Mouse (Mus musculus) CH12.LX (cell line): ENCODE measurements around the gene Mphosph10. TPM values are rescaled to one million over a fixed set of nuclear protein-coding genes. Genes with fewer than 3 reads are reported as not detected.

Experiments
- DNase-seq: peaks from one replicate; pipeline ENCODE4 v3.0.0-alpha.2; 2013; ENCODE audit errors: extremely low read depth
- H3K27ac ChIP-seq: 2 replicates; pipeline ENCODE4 v1.5.1; 2012; ENCODE audit warnings: low read depth, mild to moderate bottlenecking, control low read depth, moderate library complexity; ENCODE audit not compliant: insufficient read depth
- H3K27me3 ChIP-seq: replicated peaks from 2 replicates; pipeline ENCODE3; 2012; ENCODE audit warnings: inconsistent platforms
- H3K36me3 ChIP-seq, 2 experiments: replicated peaks in 1 of 2; 2 replicates each; pipeline versions ENCODE3 to v1.6.1; 2012; ENCODE audit warnings: inconsistent platforms in 1 of 2, low read length in 1 of 2, mild to moderate bottlenecking in 1 of 2, mixed read lengths in 1 of 2, moderate library complexity in 1 of 2; ENCODE audit not compliant: control insufficient read depth in 1 of 2, insufficient read depth in 1 of 2
- H3K4me1 ChIP-seq, 2 experiments: 2 replicates each; pipeline ENCODE4 v1.6.1; 2012; ENCODE audit warnings: inconsistent platforms in 1 of 2, moderate library complexity in 1 of 2; ENCODE audit not compliant: insufficient read depth in 2 of 2, control insufficient read depth in 1 of 2
- H3K4me2 ChIP-seq: 2 replicates; pipeline ENCODE4 v1.6.1; 2012; ENCODE audit warnings: low read depth, mild to moderate bottlenecking, control low read depth; ENCODE audit not compliant: poor library complexity, insufficient read depth, severe bottlenecking
- H3K4me3 ChIP-seq, 3 experiments: fragments of 150-350 bp in 1 of 3; sonication (generic) in 1 of 3; replicated peaks in 1 of 3; 2 replicates each; pipeline versions ENCODE3 to v1.5.1; 2011 to 2012; ENCODE audit warnings: low read depth in 2 of 3, low read length in 2 of 3, mild to moderate bottlenecking in 2 of 3, moderate library complexity in 2 of 3, control low read depth in 1 of 3, improper control_type of control experiment in 1 of 3, inconsistent platforms in 1 of 3, mixed read lengths in 1 of 3; ENCODE audit not compliant: poor library complexity in 1 of 3
- H3K79me2 ChIP-seq: replicated peaks from 2 replicates; pipeline ENCODE4 v1.6.1; 2012; ENCODE audit warnings: mild to moderate bottlenecking, moderate library complexity; ENCODE audit not compliant: control insufficient read depth, poor library complexity, insufficient read depth, severe bottlenecking; ENCODE audit errors: extremely low read depth
- H3K9ac ChIP-seq: 2 replicates; pipeline ENCODE4 v1.6.1; 2012; ENCODE audit warnings: low read depth, mild to moderate bottlenecking, control low read depth, moderate library complexity; ENCODE audit not compliant: insufficient read depth
- H3K9me3 ChIP-seq: replicated peaks from 2 replicates; pipeline ENCODE3; 2012; ENCODE audit warnings: low read length, inconsistent platforms, mixed read lengths
- BHLHE40 ChIP-seq: IDR thresholded peaks from 2 replicates; pipeline ENCODE4 v1.6.1; 2011; ENCODE audit warnings: mild to moderate bottlenecking, low read depth, low read length, improper control_type of control experiment
- CHD1 ChIP-seq: IDR thresholded peaks from 2 replicates; pipeline ENCODE4 v1.6.1; 2012; ENCODE audit warnings: low read depth, low read length, improper control_type of control experiment, inconsistent platforms
- ELF1 ChIP-seq: IDR thresholded peaks from 2 replicates; pipeline ENCODE4 v1.6.1; 2014; ENCODE audit warnings: low read depth, mild to moderate bottlenecking, inconsistent platforms, low read length, improper control_type of control experiment
- ETS1 ChIP-seq: conservative IDR thresholded peaks from 2 replicates; pipeline ENCODE4 v1.6.1; 2012; ENCODE audit warnings: low read depth, mild to moderate bottlenecking, inconsistent platforms, low read length, improper control_type of control experiment, moderate library complexity
- GABPA ChIP-seq: IDR thresholded peaks from 2 replicates; pipeline ENCODE4 v1.6.1; 2012; ENCODE audit warnings: low read depth, low read length, improper control_type of control experiment, inconsistent platforms; ENCODE audit not compliant: insufficient replicate concordance
- IRF4 ChIP-seq: IDR thresholded peaks from 2 replicates; pipeline ENCODE4 v1.6.1; 2014; ENCODE audit warnings: low read depth, mild to moderate bottlenecking, inconsistent platforms, low read length, improper control_type of control experiment
- JUN ChIP-seq: IDR thresholded peaks from 2 replicates; pipeline ENCODE4 v1.6.1; 2011; ENCODE audit warnings: low read depth, mild to moderate bottlenecking, low read length, improper control_type of control experiment, moderate library complexity; ENCODE audit not compliant: insufficient read depth
- MAX ChIP-seq: IDR thresholded peaks from 2 replicates; pipeline ENCODE4 v1.6.1; 2011; ENCODE audit warnings: low read length, improper control_type of control experiment
- MXI1 ChIP-seq: IDR thresholded peaks from 2 replicates; pipeline ENCODE4 v1.6.1; 2011; ENCODE audit warnings: mild to moderate bottlenecking, low read depth, low read length, improper control_type of control experiment
- NRF1 ChIP-seq: IDR thresholded peaks from 2 replicates; pipeline ENCODE4 v1.6.1; 2014; ENCODE audit warnings: low read depth, mild to moderate bottlenecking, inconsistent platforms, low read length, improper control_type of control experiment, moderate library complexity
- PAX5 ChIP-seq: IDR thresholded peaks from 2 replicates; pipeline ENCODE4 v1.6.1; 2012; ENCODE audit warnings: low read length, inconsistent platforms, mixed read lengths
- POLR2AphosphoS2 ChIP-seq: IDR thresholded peaks from 2 replicates; pipeline ENCODE4 v1.6.1; 2011; ENCODE audit warnings: low read depth, low read length, improper control_type of control experiment
- RCOR1 ChIP-seq: conservative IDR thresholded peaks from 2 replicates; pipeline ENCODE4 v1.6.1; 2012; ENCODE audit warnings: low read depth, mild to moderate bottlenecking, inconsistent platforms, low read length, improper control_type of control experiment
- SIN3A ChIP-seq: IDR thresholded peaks from 2 replicates; pipeline ENCODE4 v1.6.1; 2012; ENCODE audit warnings: low read length, improper control_type of control experiment, inconsistent platforms
- UBTF ChIP-seq: IDR thresholded peaks from 2 replicates; pipeline ENCODE4 v1.6.1; 2012; ENCODE audit warnings: low read depth, mild to moderate bottlenecking, inconsistent platforms, low read length, improper control_type of control experiment, moderate library complexity
- USF1 ChIP-seq: IDR thresholded peaks from 2 replicates; pipeline ENCODE4 v1.6.1; 2014; ENCODE audit warnings: low read depth, mild to moderate bottlenecking, inconsistent platforms, low read length, improper control_type of control experiment
- ZC3H11A ChIP-seq: IDR thresholded peaks from 2 replicates; pipeline ENCODE4 v1.6.1; 2012; ENCODE audit warnings: low read depth, mild to moderate bottlenecking, inconsistent platforms, low read length, improper control_type of control experiment
- dilution Hi-C: fragments of 300-500 bp; cut with MboI; formaldehyde crosslinking; loops from 2 replicates; pipeline ENCODE4 v1.14.3; 2020; ENCODE audit warnings: low sequenced_read_pairs; ENCODE audit not compliant: extremely low pct_unique_long_range_greater_than_20kb, extremely low pct_ligation_motif_present
- in situ Hi-C: fragments of 300-500 bp; cut with MboI; formaldehyde crosslinking; loops from 3 replicates; pipeline ENCODE4 v1.14.3; 2019; ENCODE audit warnings: low sequenced_read_pairs, low pct_ligation_motif_present, low pct_unique_long_range_greater_than_20kb, mixed read lengths
- polyA plus RNA-seq: library from polyadenylated mRNA; unstranded; fragments of >175 nt; gene quantifications from 2 replicates; pipeline ENCODE4 v1.2.1, GENCODE M21; 2012; ENCODE audit warnings: low read depth; ENCODE audit not compliant: insufficient read length
- total RNA-seq, 2 experiments: library from RNA; depleted of rRNA; stranded (reverse); fragments of 300-350 nt in 1 of 2; fragments of >200 nt in 1 of 2; gene quantifications; 2 replicates each; pipeline ENCODE4 v1.2.3; 2012 to 2014

Gene Mphosph10
- total and polyA plus RNA-seq, 3 experiments, result 56.5 to 141 (median 107) TPM

DNA sequence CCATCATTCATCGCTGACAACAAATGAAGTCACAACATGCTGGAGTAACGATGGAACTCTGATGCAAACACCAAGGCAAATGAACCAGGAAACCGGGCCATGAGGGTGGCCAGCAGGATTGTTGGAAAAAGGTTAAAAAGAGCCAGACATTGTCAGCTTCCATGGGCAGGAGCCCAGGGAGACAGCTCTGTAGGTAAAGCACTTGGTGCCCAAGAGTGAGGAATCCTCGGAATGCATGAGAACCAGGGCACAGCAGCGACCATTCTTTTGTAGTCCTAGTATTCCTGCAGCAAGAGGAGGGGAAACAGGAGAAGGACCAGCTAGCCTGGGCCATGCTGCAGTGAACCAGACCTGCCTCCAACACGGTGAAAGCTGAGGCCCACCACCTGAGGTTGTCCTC, 33.4 kb downstream of the Mphosph10 start:
- H3K4me1 ChIP-seq, result peaks cover 3 to 19% of the 10 kb centered on the region in 2 experiments; a peak in 1 of 4 replicates
- DNase-seq, result no peak

DNA sequence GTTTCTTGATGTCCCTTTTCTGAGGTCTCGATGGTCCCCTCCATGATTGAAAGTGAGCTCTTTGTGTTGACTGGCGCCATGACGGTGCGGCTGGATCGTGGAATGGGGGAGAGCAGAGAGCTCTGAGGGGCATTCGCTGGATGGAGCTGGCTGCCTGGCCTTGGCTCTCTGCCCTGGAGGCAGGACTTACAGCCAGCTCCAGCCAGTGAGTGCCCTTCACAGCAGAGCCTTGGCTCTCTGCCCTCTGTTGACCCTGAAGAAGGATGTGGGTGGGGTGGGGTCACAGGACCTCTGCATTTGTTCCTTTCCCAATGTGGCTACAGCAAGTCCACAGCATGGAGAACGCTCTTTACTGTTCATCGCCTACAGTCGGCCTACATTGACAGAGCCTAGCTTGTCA, 34.7 kb downstream of the Mphosph10 start:
- TF ChIP-seq JUN, result no peak
- TF ChIP-seq RCOR1, result no peak
- no peak for TF ChIP-seq POLR2AphosphoS2
- H3K4me1 ChIP-seq, result peaks cover 3 to 19% of the 10 kb centered on the region in 2 experiments; a peak in 1 of 4 replicates
- no peaks in the 10 kb centered on the region for H3K9me3 ChIP-seq
- in situ Hi-C loops (no loop called here), dilution Hi-C loops (no loop called here)
- no peaks in the 10 kb centered on the region for H3K27me3 ChIP-seq
- no peak for DNase-seq
- H3K27ac ChIP-seq, result no peak overlapping the region
- peaks cover 38 to 71% of the 10 kb centered on the region in 2 experiments for H3K36me3 ChIP-seq
- no peak overlapping the region for H3K4me3 ChIP-seq
- no peaks in the 10 kb centered on the region for H3K79me2 ChIP-seq
- no peak overlapping the region for H3K9ac ChIP-seq
- H3K4me2 ChIP-seq, result no peak overlapping the region

More for the DNA sequence above, 33.4 kb downstream of the Mphosph10 start:
- dilution Hi-C loops, result no loop called here
- no peaks in the 10 kb centered on the region for H3K9me3 ChIP-seq
- H3K79me2 ChIP-seq, result no peaks in the 10 kb centered on the region
- no peaks in the 10 kb centered on the region for H3K27me3 ChIP-seq
- no peak overlapping the region for H3K27ac ChIP-seq
- no peak for TF ChIP-seq NRF1
- no peak for TF ChIP-seq IRF4
- TF ChIP-seq, all 38 proteins: peak for 0
- in situ Hi-C loops, result no loop called here
- Histone ChIP-seq H3K36me3 (peaks cover 40 to 70% of the 10 kb centered on the region in 2 experiments), H3K4me3 (no peak overlapping the region), H3K9ac (no peak overlapping the region), H3K4me2 (no peak overlapping the region)

DNA sequence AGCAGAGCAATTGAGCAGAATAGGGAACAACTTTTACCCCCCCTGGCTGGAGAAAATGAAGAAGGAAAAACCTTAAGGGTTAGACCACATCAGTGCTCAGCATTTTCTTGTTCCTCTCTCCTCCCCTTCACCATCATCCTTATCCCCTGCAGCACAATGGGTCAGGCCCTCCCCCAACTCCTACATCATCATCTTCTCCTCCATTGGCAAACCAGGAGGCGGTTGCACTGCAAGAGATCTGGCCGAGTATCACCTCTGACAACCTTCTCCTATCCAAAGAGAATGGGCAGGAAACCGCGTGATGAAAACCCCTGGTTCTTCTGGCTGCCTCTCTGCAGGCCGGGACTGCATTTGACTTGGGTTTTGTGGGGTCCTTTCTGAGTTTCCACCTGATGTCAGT, 35.4 kb downstream of the Mphosph10 start:
- H3K4me3 ChIP-seq, result no peak overlapping the region
- H3K27me3 ChIP-seq, result no peaks in the 10 kb centered on the region
- no peak overlapping the region for H3K9ac ChIP-seq
- peaks cover 32 to 70% of the 10 kb centered on the region in 2 experiments for H3K36me3 ChIP-seq
- H3K9me3 ChIP-seq, result no peaks in the 10 kb centered on the region
- dilution Hi-C loops, result no loop called here
- H3K4me1 ChIP-seq, result peaks cover 3 to 19% of the 10 kb centered on the region in 2 experiments; a peak in 1 of 4 replicates
- no peak overlapping the region for H3K4me2 ChIP-seq
- no peak overlapping the region for H3K27ac ChIP-seq
- no peaks in the 10 kb centered on the region for H3K79me2 ChIP-seq
- TF ChIP-seq CHD1, result no peak
- no peak for TF ChIP-seq USF1
- no peak for TF ChIP-seq BHLHE40
- no peak for TF ChIP-seq UBTF
- TF ChIP-seq ZC3H11A, result no peak
- no peak for TF ChIP-seq SIN3A
- TF ChIP-seq GABPA, result no peak
- TF ChIP-seq POLR2AphosphoS2, result no peak
- TF ChIP-seq MAX, result no peak
- TF ChIP-seq ETS1, result no peak
- no peak for TF ChIP-seq ELF1
- no peak for TF ChIP-seq MXI1
- TF ChIP-seq JUN, result no peak
- no peak for TF ChIP-seq PAX5
- TF ChIP-seq, all 38 proteins: peak for 0
- no peak for DNase-seq
- in situ Hi-C loops, result no loop called here
